Mouse (Mus musculus): ENCODE measurements around the gene Ptcra. TPM values are rescaled to one million over a fixed set of nuclear protein-coding genes. Genes with fewer than 3 reads are reported as not detected.
"Not testable (repeated sequence)": the region's sequence is repeated elsewhere in the genome, so short reads cannot be mapped to it uniquely, and the experiment has no call there.

The Ptcra gene
- polyA plus RNA-seq (2021) = 0.12 TPM

DNA sequence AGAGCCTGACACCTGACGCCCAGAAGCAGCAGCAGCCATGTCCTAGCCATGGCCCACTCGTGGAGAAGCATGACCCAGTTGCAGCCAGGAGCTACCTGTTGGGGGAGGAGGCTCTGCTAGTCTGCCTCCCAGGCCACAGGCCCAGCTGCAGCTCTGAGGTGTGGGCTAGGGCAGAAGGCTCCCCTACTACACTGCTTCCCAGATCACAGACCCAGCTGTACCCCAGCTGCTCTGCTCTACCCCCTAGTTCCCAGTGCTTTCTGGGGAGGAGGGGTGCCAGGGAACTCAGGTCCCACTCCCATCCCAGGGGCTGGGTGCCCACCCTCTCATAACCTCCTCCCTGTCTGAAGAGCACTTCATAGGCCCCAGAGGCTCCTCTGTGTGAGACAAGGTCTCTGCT, at the start of gene Ptcra:
TSS of gene Ptcra (minus strand) at position 169 of the 400 bp plus-strand sequence.
- no peak for TF ChIP-seq CTCF (IDR thresholded peaks at IDR 0.05)
- CTCF ChIA-PET = no interaction called here
- no peaks in the 10 kb centered on the region for H3K27me3 ChIP-seq
- DNase-seq (ENCODE audit: low read depth, low spot score) (no peak), ATAC-seq (no peak)
- in situ Hi-C loops (cut with MboI; ENCODE audit: low pct_unique_long_range_greater_than_20kb) = no loop called here
- POLR2A ChIA-PET = no interaction called here

- in situ Hi-C loops (cut with MboI; ENCODE audit: low pct_unique_long_range_greater_than_20kb) = no loop called here
- ChIA-PET CTCF (interaction anchor here (0.9 kb wide), 1 partner anchor 39 kb away, joined by 3 read pairs; no protein-coding TSS in a partner anchor), POLR2A (no interaction called here)
- ATAC-seq (no peak), DNase-seq (ENCODE audit: low read depth, low spot score) (no peak)
- H3K27me3 ChIP-seq = no peaks in the 10 kb centered on the region
- TF ChIP-seq CTCF (IDR thresholded peaks at IDR 0.05) = no peak
These were observed 48.9 kb upstream of the Ptcra start for GRCm38 (mm10) chr17:46812442-46812841.

DNA sequence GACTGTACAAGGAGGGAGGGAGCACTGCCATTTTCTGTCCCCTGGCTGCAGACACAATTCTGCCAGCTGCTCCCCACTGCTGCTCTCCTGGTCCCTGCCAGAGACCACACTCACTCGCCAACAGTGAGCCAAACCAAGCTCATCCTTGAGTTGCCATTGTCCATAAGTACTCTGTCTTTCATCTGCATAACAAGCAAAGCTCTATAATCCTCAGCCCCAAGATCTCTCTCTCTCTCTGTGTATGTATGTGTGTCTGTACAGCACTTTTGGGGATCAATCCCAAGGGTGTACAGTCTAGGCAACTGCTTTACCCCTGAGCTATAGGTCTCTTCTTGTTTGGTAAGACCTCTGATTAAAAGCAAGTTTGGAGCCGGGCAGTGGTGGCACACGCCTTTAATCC, 47.2 kb upstream of the Ptcra start:
- no peak for ATAC-seq
- CTCF ChIA-PET = no interaction called here
- no peaks in the 10 kb centered on the region for H3K27me3 ChIP-seq
- TF ChIP-seq CTCF (IDR thresholded peaks at IDR 0.05) = no peak
- in situ Hi-C loops (cut with MboI; ENCODE audit: low pct_unique_long_range_greater_than_20kb) = no loop called here
- DNase-seq (ENCODE audit: low read depth, low spot score) = no peak
- POLR2A ChIA-PET = no interaction called here

DNA sequence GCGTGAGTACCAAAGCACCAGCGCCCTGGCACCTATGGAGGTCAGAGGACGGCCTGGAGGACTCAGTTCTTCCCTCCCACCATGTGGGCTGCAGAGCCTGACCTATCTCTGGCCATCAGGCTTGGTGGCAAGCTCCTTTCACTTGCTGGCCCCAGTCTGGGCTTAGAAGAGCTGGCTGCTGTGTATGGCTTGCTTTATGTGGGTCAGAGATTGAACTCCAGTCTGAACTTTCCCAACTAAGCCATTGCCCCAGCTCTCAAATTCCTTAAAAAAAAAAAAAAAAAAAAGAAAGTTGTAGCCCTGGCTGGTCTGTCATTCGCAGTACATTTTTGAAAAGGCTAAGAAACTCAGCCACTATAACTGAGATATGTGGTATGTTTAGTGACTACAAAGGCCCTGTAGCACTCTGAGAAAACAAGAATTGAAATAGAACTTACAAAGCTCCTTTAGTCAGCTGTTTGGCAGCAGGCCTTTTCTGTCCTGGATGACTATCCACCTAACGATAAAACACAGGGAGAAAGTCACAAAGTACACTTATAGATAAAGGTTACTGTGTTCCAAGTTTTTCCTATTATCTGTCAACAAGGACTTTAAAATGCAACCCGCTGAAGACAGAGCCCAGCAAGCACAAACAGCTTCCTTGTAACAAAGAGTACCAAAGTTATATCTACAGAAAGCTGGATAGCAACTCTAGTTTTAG, 45.8 kb upstream of the Ptcra start:
- ATAC-seq = no peak
- ChIA-PET CTCF (interaction anchor here (0.6 to 0.8 kb wide), 2 partner anchors 72 to 356 kb away, joined by 3 read pairs; no protein-coding TSS in a partner anchor), POLR2A (interaction anchor here (0.7 kb wide), 1 partner anchor 549 kb away, joined by 5 read pairs; no protein-coding TSS in a partner anchor)
- H3K27me3 ChIP-seq = no peaks in the 10 kb centered on the region
- no peak for DNase-seq (ENCODE audit: low read depth, low spot score)
- TF ChIP-seq CTCF (IDR thresholded peaks at IDR 0.05) = no peak
- in situ Hi-C loops (cut with MboI; ENCODE audit: low pct_unique_long_range_greater_than_20kb) = no loop called here

- POLR2A ChIA-PET = no interaction called here
- CTCF ChIA-PET = interaction anchor here (1.1 to 1.9 kb wide), 2 partner anchors 18 to 30 kb away, joined by 3 to 4 read pairs; no protein-coding TSS in a partner anchor
- in situ Hi-C loops (cut with MboI; ENCODE audit: low pct_unique_long_range_greater_than_20kb) = no loop called here
- no peaks in the 10 kb centered on the region for H3K27me3 ChIP-seq
- no peak for DNase-seq (ENCODE audit: low read depth, low spot score)
- ATAC-seq = no peak
- TF ChIP-seq CTCF (IDR thresholded peaks at IDR 0.05) = no peak
These were observed 44.9 kb upstream of the Ptcra start for GRCm38 (mm10) chr17:46808376-46808775.

DNA sequence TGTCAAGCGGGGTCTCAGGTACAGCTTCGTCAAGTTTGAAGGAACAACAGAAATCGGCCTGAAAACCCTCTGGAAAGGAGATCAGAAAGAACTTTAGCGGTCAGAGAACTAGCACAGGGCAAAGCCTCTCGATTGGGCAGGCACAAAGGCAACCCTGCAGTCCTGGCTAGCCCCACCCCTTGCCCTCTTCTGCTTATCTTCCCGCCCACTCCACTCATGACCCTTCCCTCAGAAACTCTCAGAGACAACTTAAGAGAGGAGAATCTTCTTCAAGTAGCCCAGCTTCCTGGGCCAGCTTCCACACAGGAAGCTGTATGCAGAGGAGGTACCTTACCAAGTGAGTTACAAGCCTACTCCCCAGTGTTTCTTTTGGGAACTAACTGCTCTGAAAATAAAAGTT, 38.2 kb upstream of the Ptcra start:
- POLR2A ChIA-PET = no interaction called here
- TF ChIP-seq CTCF (IDR thresholded peaks at IDR 0.05) = no peak
- ATAC-seq (no peak), DNase-seq (ENCODE audit: low read depth, low spot score) (no peak)
- in situ Hi-C loops (cut with MboI; ENCODE audit: low pct_unique_long_range_greater_than_20kb) = no loop called here
- H3K27me3 ChIP-seq = no peaks in the 10 kb centered on the region
- CTCF ChIA-PET = no interaction called here

GRCm38 (mm10) chr17:46799680-46800079, 36.2 kb upstream of the Ptcra start:
- no peak for DNase-seq (ENCODE audit: low read depth, low spot score)

GRCm38 (mm10) chr17:46797386-46797785, 33.9 kb upstream of the Ptcra start:
- TF ChIP-seq CTCF (IDR thresholded peaks at IDR 0.05) = no peak
- no peak for DNase-seq (ENCODE audit: low read depth, low spot score)
- ChIA-PET POLR2A (no interaction called here), CTCF (no interaction called here)
- H3K27me3 ChIP-seq = no peaks in the 10 kb centered on the region
- no peak for ATAC-seq
- in situ Hi-C loops (cut with MboI; ENCODE audit: low pct_unique_long_range_greater_than_20kb) = no loop called here

More at GRCm38 (mm10) chr17:46799680-46800079, 36.2 kb upstream of the Ptcra start:
- TF ChIP-seq CTCF (IDR thresholded peaks at IDR 0.05) = no peak
- no peaks in the 10 kb centered on the region for H3K27me3 ChIP-seq
- CTCF ChIA-PET = no interaction called here
- ATAC-seq = no peak
- in situ Hi-C loops (cut with MboI; ENCODE audit: low pct_unique_long_range_greater_than_20kb) = no loop called here
- POLR2A ChIA-PET = no interaction called here

- ATAC-seq (no peak), DNase-seq (ENCODE audit: low read depth, low spot score) (no peak)
- in situ Hi-C loops (cut with MboI; ENCODE audit: low pct_unique_long_range_greater_than_20kb) = no loop called here
- no peak for TF ChIP-seq CTCF (IDR thresholded peaks at IDR 0.05)
- no peaks in the 10 kb centered on the region for H3K27me3 ChIP-seq
- POLR2A ChIA-PET = interaction anchor here (0.6 kb wide), 2 partner anchors 63 to 72 kb away, joined by 3 to 4 read pairs; no protein-coding TSS in a partner anchor
- CTCF ChIA-PET = no interaction called here
These were observed 33.2 kb upstream of the Ptcra start for GRCm38 (mm10) chr17:46796743-46797142.

DNA sequence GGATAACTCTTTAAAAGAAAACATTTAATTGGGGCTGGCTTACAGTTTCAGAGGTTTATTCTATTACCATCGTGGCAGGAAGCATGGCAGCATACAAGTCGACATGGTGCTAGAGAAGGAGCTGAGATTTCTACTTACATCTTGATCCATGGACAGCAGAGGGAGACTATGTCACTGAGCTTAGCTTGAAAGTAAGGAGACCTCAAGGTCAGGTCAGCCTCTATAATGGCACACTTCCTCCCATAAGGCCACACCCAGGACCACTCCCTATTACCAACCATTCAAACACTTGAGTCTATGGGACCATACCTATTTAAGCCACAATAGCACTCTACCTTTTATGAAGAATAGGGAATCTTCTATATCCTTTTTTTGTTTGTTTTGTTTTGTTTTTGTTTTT, 29.5 kb upstream of the Ptcra start:
- ChIA-PET POLR2A (no interaction called here), CTCF (no interaction called here)
- no peak for TF ChIP-seq CTCF (IDR thresholded peaks at IDR 0.05)
- H3K27me3 ChIP-seq = no peaks in the 10 kb centered on the region
- no peak for ATAC-seq
- no peak for DNase-seq (ENCODE audit: low read depth, low spot score)
- in situ Hi-C loops (cut with MboI; ENCODE audit: low pct_unique_long_range_greater_than_20kb) = no loop called here

- in situ Hi-C loops (cut with MboI; ENCODE audit: low pct_unique_long_range_greater_than_20kb); H3K27me3 ChIP-seq; POLR2A ChIA-PET; ATAC-seq; CTCF ChIA-PET; DNase-seq (ENCODE audit: low read depth, low spot score): not testable (repeated sequence)
These were observed 24.5 kb upstream of the Ptcra start for GRCm38 (mm10) chr17:46787974-46788373.

GRCm38 (mm10) chr17:46786952-46787351, 23.4 kb upstream of the Ptcra start:
- DNase-seq (ENCODE audit: low read depth, low spot score) (no peak), ATAC-seq (no peak)
- POLR2A ChIA-PET = no interaction called here
- TF ChIP-seq CTCF (IDR thresholded peaks at IDR 0.05) = no peak
- no peaks in the 10 kb centered on the region for H3K27me3 ChIP-seq
- CTCF ChIA-PET = no interaction called here
- in situ Hi-C loops (cut with MboI; ENCODE audit: low pct_unique_long_range_greater_than_20kb) = no loop called here

All from Patski (cell line).